Mouse (Mus musculus) gastrocnemius, postnatal 25 days (tissue): ENCODE results near the gene Sec14l3. TPM values are rescaled to one million over a fixed set of nuclear protein-coding genes. Genes with fewer than 3 reads are reported as not detected.
"Not testable (repeated sequence)": the region's sequence is repeated elsewhere in the genome, so short reads cannot be mapped to it uniquely, and the experiment has no call there.

Experiments used
- DNase-seq: peaks from one replicate; pipeline ENCODE4 v3.0.0; 2022
- total RNA-seq, 2 experiments: library from RNA; stranded (reverse); gene quantifications; 1 replicate in 1 of 2; 2 replicates in 1 of 2; pipeline ENCODE4 v1.2.3; 2021

Sec14l3 gene
- total RNA-seq, 2 experiments from 2014 or later: not detected

- DNase-seq: no peak
These were observed 38.9 kb downstream of the Sec14l3 start for GRCm38 (mm10) chr11:4103522-4103921.

GRCm38 (mm10) chr11:4104989-4105388 lies 40.3 kb downstream of the Sec14l3 start:
- no peak for DNase-seq

- no peak for DNase-seq
These were observed 40.8 kb downstream of the Sec14l3 start for GRCm38 (mm10) chr11:4105444-4105843.

GRCm38 (mm10) chr11:4107901-4108300 lies 43.3 kb downstream of the Sec14l3 start:
- DNase-seq: not testable (repeated sequence)

GRCm38 (mm10) chr11:4108691-4109090 lies 44.0 kb downstream of the Sec14l3 start:
- DNase-seq: no peak

- no peak for DNase-seq
These were observed 47.4 kb downstream of the Sec14l3 start for GRCm38 (mm10) chr11:4112033-4112432.

GRCm38 (mm10) chr11:4112861-4113260 lies 48.2 kb downstream of the Sec14l3 start:
- no peak for DNase-seq

- DNase-seq: no peak
These were observed 48.9 kb downstream of the Sec14l3 start for GRCm38 (mm10) chr11:4113496-4113895.

GRCm38 (mm10) chr11:4113970-4114369 lies 49.3 kb downstream of the Sec14l3 start:
- no peak for DNase-seq

- DNase-seq: not testable (repeated sequence)
These were observed 49.9 kb downstream of the Sec14l3 start for GRCm38 (mm10) chr11:4114541-4114940.

GRCm38 (mm10) chr11:4115407-4115806 lies 50.8 kb downstream of the Sec14l3 start:
- no peak for DNase-seq

- no peak for DNase-seq
These were observed 52.0 kb downstream of the Sec14l3 start for GRCm38 (mm10) chr11:4116458-4117141.

GRCm38 (mm10) chr11:4117372-4118071 lies 52.9 kb downstream of the Sec14l3 start:
- DNase-seq: no peak

GRCm38 (mm10) chr11:4118081-4118921 lies 53.7 kb downstream of the Sec14l3 start:
- peak; percentile 48 for DNase-seq

- DNase-seq: no peak
These were observed 55.0 kb downstream of the Sec14l3 start for GRCm38 (mm10) chr11:4119635-4120034.

- no peak for DNase-seq
These were observed 57.0 kb downstream of the Sec14l3 start for GRCm38 (mm10) chr11:4121691-4122090.

GRCm38 (mm10) chr11:4122226-4122625 lies 57.6 kb downstream of the Sec14l3 start:
- no peak for DNase-seq

- DNase-seq: no peak
These were observed 58.3 kb downstream of the Sec14l3 start, which contains the start of gene Sec14l2 for GRCm38 (mm10) chr11:4122742-4123579. Gene Sec14l2 (minus strand): TSS chr11:4123415.

- DNase-seq: no peak
These were observed 59.3 kb downstream of the Sec14l3 start for GRCm38 (mm10) chr11:4123922-4124321.

GRCm38 (mm10) chr11:4127059-4127458 lies 62.4 kb downstream of the Sec14l3 start:
- DNase-seq: no peak
